Mouse (Mus musculus): ENCODE results near the gene C1qtnf6. TPM values are rescaled to one million over a fixed set of nuclear protein-coding genes. Genes with fewer than 3 reads are reported as not detected.
A peak's percentile ranks its signal among the peaks of the same experiment; 100 is the strongest.

The C1qtnf6 gene
- polyA plus RNA-seq, 1 experiment from 2014 or later = 6.5 TPM

DNA sequence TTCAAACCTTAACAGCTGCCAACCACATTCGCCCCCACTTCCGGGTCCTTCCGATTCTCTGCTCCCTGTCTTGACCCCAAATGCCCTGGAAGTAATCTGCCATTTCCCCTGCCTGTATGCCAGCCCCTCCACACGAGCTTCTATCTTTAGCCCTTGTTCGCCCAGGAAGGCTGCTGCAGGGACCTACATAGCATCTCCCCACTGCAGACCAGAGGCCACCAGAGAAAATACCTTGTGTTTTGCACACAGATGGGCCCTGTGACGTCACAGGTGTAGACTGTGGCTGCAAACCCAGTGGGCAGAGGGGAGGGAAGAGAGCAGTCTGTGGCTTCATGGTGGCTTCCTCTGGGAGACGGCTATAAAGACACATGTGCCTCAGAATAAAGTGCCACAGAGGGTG lies 13.0 kb downstream of the C1qtnf6 start:
- DNase-seq (ENCODE audit: low spot score) = peak; percentile 37

DNA sequence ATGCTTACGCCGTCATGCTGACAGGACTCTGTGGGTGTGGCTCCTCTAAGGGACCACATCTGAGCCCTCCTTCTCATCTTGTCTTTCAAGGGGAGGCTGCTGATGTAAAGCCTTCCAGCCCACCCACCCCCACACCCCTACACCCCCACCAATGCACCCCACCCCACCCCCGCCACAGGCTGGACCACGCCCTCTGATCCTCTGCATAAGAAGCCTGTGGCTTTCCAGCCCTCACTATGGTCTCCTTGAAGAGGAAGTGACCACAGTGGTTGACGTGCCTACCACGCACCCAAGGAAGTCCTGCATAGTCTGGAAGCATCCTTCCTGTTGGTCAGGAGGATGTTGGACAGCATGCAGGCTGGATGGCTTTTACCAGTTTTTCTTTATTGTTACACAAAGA lies 15.5 kb downstream of the C1qtnf6 start:
- DNase-seq (ENCODE audit: low spot score) = no peak

DNA sequence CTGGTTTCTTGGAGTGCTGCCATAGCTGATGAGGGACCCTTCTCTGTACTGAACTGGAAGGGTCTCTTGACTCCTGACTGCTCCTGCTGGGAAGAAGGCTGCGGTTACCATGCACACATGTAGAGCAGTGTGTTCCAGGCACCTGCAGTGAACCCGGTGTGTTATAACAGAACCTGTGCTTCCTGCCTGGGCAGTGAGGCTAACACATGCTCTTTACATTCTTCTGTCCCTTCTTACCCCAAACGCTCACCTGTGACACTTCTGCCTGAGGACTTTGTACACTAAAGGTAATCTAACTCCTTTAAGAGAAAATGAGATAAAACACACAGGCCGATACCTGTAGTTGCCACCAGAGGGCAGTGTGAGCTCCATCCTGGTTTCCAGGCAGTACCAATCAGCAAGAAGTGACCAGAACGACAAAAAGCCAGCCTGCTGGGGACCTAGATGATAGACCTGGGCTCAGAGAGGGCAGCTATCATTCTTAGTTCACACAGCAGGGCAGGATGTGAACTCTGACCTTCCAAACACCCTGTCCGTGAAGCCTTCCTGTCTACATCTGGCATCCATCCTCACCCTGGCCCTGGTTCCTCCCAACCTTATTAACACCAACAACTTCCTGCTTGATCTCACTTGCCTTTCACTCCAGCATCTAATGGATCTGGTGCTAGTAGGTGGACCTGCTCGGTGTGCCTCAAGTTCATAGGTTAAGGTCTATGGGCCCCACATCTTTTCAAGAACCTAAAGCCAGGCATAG lies 16.6 kb downstream of the C1qtnf6 start:
- peak; percentile 73 for DNase-seq (ENCODE audit: low spot score)

DNA sequence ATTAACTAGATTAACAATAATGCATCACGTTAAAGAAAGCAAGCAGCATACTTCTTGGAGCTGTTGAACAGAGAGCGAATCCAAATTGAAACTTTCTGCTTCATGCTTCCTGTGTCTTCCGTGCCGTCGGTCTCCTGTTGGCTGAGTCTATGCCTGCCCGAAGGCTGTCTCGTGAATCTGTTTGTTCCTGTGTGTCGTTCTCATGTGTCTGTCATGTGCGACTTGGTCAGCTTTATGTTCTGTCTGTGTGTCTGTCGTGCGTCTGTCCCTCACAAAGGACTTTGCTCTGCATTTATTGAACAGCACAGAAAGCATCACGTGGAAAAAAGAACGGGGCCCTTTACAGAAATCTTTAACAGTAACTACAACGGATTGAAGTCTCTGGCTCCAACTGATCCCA lies 18.2 kb downstream of the C1qtnf6 start:
- DNase-seq (ENCODE audit: low spot score) = no peak

GRCm38 (mm10) chr15:78511951-78512350 lies 19.3 kb downstream of the C1qtnf6 start:
- no peak for DNase-seq (ENCODE audit: low spot score)

DNA sequence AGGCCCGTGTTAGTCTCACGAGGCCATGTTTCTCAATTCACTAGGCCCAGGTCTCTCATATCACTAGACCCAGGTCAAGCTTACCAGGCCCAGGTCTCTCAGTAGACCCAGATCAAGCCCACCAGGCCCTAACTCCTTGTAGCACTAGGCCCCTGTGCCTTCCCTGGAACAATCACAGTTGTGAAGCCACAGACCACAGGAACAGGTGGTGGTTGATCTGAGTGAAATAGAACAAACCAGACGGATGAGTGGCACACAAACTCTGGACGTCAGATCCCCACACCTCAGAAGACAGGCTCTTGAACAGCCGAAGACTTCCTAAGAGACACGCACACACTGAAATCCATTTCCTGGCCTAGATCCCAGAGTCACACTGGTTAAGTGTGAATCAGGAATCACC lies 20.5 kb downstream of the C1qtnf6 start:
- peak; percentile 16 for DNase-seq (ENCODE audit: low spot score)

DNA sequence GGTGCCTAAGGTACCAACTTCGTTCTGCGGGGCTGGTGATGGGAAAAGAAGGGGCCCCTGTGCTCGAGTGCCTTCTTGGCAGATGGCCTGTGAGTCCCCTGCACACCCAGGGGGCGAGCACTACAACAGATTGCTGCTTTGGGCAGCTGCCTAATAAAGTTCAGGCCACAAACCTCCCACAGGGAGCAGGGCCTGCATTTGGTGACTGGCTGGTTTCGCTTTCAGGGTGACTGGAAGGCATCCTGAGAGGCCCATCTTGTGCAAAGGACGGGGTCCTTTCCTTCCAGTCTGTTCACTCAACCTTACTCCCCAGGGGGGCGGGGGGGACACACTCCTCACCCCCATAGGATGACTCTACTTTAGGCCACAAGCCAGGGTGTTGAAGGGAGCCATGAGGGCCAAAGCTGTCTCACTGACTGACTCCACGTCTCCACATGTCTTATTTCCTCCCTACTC lies 21.1 kb downstream of the C1qtnf6 start:
- DNase-seq (ENCODE audit: low spot score) = no peak

DNA sequence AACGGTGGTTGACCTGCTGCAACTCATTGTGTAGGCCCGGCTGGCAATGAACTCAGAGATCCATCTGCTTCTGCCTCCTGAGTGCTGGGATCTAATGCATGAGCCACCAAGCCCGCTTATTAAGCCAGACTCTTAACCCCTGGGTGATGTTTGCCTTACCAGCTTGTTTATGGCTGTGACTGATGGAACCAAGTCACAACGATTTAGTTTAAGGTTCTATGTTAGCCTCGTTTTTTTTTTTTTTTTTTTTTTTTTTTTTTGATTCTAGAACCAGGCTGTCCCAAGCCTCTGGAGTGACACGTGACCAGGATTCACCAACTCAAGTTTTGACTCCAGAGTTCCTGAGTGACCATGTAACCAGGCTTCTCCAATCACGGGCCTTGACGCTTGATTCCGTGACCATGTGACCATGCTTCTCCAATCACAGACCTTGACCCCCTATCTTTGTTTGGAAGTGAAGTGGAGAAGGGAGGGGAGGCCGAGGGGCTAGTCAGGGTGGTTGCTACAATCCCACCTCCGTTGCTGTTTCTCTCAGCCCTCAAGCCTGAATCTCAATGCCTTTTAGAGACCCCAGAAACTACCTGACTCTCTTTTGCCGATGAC lies 21.8 kb downstream of the C1qtnf6 start:
- no peak for DNase-seq (ENCODE audit: low spot score)

GRCm38 (mm10) chr15:78508443-78508842 lies 22.8 kb downstream of the C1qtnf6 start:
- no peak for DNase-seq (ENCODE audit: low spot score)

- DNase-seq (ENCODE audit: low spot score) = no peak
Measured at GRCm38 (mm10) chr15:78505541-78505940, 25.7 kb downstream of the C1qtnf6 start.

- DNase-seq (ENCODE audit: low spot score) = no peak
Measured at GRCm38 (mm10) chr15:78504816-78505215, 26.4 kb downstream of the C1qtnf6 start.

- DNase-seq (ENCODE audit: low spot score) = no peak
Measured at GRCm38 (mm10) chr15:78504013-78504412, 27.2 kb downstream of the C1qtnf6 start.

DNA sequence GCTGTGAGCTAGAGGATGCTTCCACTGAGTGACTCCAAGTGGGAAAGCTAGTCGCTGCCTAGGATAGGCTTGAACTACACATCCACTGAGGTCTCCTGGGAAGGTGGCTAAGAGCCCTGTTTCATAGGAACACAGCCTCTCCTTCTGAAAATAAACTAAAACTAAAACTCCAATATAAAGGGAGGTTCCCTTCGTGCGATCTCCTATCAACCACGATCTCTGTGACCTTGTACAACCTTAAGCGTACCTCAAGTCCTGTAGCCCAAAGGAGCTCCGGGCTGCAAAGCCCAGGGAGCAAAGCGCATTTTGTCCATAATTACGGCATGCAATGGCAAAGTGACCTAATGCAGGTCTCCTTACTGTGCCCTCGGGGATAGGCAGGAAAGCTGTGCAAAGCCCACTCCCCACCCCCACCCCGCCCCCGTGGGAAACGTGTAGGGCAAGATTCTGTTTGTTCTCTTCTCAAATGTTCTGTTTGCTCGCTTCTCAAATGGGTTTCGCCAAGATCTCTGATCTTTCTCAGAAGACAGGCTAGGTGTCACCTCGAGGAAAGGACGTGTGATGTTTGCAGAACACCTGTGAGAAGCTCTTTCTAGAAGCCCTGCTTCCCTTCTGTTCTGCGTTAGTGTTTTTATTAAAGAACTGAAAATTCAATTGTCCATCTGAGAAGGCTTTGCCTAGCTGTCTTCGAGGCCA lies 28.6 kb downstream of the C1qtnf6 start:
- DNase-seq (ENCODE audit: low spot score) = no peak

- DNase-seq (ENCODE audit: low spot score) = peak; percentile 32
Measured at GRCm38 (mm10) chr15:78494968-78495406, 36.2 kb downstream of the C1qtnf6 start, which contains the start of gene Il2rb. Gene Il2rb, minus strand, starts transcription at chr15:78495271.

DNA sequence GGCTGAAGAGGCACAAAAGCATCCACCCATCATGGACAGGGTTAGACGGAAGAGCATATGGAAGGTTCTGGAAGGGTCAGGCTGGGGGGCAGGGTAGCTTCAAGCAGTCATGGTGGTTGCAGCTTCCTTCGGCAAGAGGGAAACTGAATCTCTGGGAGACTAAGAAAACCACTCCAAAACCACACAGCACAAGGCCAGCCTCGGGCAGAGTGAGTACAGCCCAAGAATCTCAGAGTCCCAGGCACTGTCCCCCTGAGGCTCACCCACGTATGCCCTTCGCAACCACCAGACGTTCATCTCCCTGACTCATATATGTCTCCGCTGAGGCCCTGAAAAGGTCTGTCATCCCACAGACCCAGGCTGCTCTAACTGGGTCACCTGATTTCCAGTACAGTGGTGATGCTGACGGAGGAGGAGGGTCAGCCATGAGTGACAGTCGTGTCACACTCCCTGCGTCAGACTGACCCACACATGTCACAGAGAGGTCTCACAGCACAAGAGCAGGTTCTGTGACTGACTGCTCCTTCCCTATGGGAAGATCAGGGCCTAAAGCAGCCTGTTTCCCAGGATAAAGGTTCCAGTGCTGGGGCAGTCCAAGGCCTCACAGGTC lies 37.7 kb downstream of the C1qtnf6 start:
- no peak for DNase-seq (ENCODE audit: low spot score)

GRCm38 (mm10) chr15:78491301-78491700 lies 39.9 kb downstream of the C1qtnf6 start:
- no peak for DNase-seq (ENCODE audit: low spot score)

DNA sequence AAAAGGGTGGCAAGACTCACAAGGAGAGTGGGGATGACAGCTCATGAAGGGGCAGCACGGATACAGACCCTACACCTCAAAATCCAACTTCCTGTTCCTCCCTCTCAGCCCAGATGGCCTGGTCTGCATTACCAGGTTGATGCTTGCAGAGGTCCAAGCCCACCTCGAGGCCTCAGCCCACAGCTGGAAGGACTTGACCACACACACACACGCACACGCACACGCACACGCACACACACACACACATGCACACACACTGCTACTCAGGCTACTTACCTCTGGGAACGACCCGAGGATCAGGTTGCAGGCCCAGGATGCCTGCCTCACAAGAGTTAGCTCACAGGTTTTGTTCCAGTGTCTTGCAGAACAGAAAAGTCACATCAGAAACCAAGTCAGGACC lies 41.3 kb downstream of the C1qtnf6 start:
- DNase-seq (ENCODE audit: low spot score) = no peak

GRCm38 (mm10) chr15:78489248-78489647 lies 42.0 kb downstream of the C1qtnf6 start:
- no peak for DNase-seq (ENCODE audit: low spot score)

DNA sequence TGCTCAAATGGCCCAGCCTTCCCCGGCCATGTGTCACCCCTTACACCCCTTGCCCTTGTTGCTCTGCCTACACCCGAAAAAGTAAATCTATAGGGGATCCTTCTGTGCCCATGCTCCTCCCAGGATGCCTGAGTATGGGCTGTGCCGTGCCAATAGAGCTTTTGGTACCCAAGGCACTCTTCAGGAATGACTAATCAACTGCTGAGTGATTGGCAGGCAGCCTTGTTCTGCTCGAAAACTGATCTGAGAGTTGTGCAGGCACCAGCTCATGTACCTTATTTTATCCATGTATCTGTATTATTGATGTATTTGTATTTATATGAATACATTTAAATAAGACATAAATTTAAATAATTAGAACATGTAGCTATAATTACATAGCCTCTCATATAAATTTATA lies 44.1 kb downstream of the C1qtnf6 start:
- DNase-seq (ENCODE audit: low spot score) = no peak

DNA sequence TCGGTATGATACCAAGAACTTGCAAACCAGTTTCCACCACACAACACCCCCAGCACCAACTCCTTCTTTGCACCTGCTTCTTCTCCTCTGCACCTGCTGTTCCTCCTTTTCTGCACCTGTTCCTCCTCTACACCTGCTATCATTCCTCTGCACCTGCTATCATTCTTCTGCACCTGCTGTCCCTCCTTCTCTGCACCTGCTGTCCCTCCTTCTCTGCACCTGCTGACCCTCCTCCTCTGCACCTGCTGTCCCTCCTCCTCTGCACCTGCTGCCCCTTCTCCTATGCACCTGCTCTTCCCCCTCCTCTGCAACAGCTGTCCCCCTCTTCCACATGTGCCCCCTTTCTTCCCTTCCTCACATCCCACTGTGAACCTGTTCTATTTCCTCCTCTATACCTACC lies 44.7 kb downstream of the C1qtnf6 start:
- no peak for DNase-seq (ENCODE audit: low spot score)

GRCm38 (mm10) chr15:78483311-78483710 lies 47.9 kb downstream of the C1qtnf6 start:
- no peak for DNase-seq (ENCODE audit: low spot score)

DNA sequence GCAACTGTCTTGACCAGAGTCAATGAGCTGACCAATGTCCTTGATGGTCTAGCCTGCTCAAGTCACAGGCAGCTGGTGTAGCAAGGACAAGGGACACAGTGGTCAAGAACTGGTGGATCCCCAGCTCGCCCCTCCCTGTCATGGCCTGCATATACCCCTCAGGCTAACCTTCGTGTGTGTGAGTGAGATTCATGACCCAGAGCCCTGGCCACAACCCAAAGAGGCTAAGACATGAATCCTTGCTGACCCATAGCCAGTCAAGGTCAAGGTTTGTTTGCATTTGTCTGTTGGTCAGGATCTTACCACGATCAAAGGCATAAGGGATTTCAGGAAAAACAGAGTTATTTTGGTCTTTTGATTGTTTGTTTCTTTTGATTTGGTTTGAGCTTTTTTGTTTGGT lies 48.7 kb downstream of the C1qtnf6 start:
- DNase-seq (ENCODE audit: low spot score) = no peak
